Mouse (Mus musculus) midbrain, embryonic 16.5 days (tissue): ENCODE measurements around the gene Sertad3. TPM values are rescaled to one million over a fixed set of nuclear protein-coding genes. Genes with fewer than 3 reads are reported as not detected.

Source experiments
- ATAC-seq: fragments of 200-750 bp; cut with Nextera tagmentation; 2 replicates; pipeline ENCODE4 v1.8.0; 2017; ENCODE audit warnings: moderate TSS enrichment
- H3K27ac ChIP-seq: fragments of 300-500 bp; sonication (generic); 2 replicates; pipeline ENCODE4 v1.5.1; 2014; ENCODE audit warnings: mild to moderate bottlenecking, low read length, mixed read lengths
- H3K27me3 ChIP-seq: fragments of 300-500 bp; sonication (generic); 2 replicates; pipeline ENCODE4 v1.6.1; 2014; ENCODE audit warnings: low read depth, low read length, mixed read lengths; ENCODE audit not compliant: control insufficient read depth, insufficient read depth
- H3K36me3 ChIP-seq: fragments of 300-500 bp; sonication (generic); 2 replicates; pipeline ENCODE4 v1.6.1; 2014; ENCODE audit warnings: mild to moderate bottlenecking, low read length, moderate library complexity, mixed read lengths; ENCODE audit not compliant: control insufficient read depth, insufficient read depth
- H3K4me1 ChIP-seq: fragments of 300-500 bp; sonication (generic); 2 replicates; pipeline ENCODE4 v1.6.1; 2014; ENCODE audit warnings: mild to moderate bottlenecking, low read length, mixed read lengths; ENCODE audit not compliant: control insufficient read depth, insufficient read depth
- H3K4me2 ChIP-seq: fragments of 300-500 bp; sonication (generic); 2 replicates; pipeline ENCODE4 v1.6.1; 2014; ENCODE audit warnings: mild to moderate bottlenecking, low read length, mixed read lengths
- H3K4me3 ChIP-seq: fragments of 300-500 bp; sonication (generic); 2 replicates; pipeline ENCODE4 v1.5.1; 2014; ENCODE audit warnings: low read depth, mild to moderate bottlenecking, low read length, moderate library complexity, mixed read lengths
- H3K9ac ChIP-seq: fragments of 300-500 bp; sonication (generic); 2 replicates; pipeline ENCODE4 v1.6.1; 2014; ENCODE audit warnings: low read depth, low read length, mixed read lengths
- H3K9me3 ChIP-seq: fragments of 300-500 bp; sonication (generic); replicated peaks from 2 replicates; pipeline ENCODE4 v1.6.1; 2014; ENCODE audit warnings: mild to moderate bottlenecking, low read length, mixed read lengths; ENCODE audit not compliant: control insufficient read depth, poor library complexity, severe bottlenecking
- WGBS: fragments of 180-500 bp; shearing (Covaris S2); extraction: QIAGEN DNeasy Blood & Tissue Kit; methylation state at CpG from one replicate; pipeline ENCODE4 v1.1.7; 2014; 5-methylcytosine and 5-hydroxymethylcytosine counted together
- polyA plus RNA-seq: library from polyadenylated mRNA; unstranded; fragments of >200 nt; fragmentation: Nextera tagmentation; extraction: Ambion mirVana; gene quantifications from 2 replicates; pipeline ENCODE4 v1.2.1, GENCODE M21; 2015

Sertad3 gene
- polyA plus RNA-seq, 1 experiment from 2014 or later = 7.1 TPM

- WGBS = 88% methylated on average over 9 of the region's 9 CpGs
- H3K9me3 ChIP-seq = no peaks in the 10 kb centered on the region
These were observed 44.7 kb downstream of the Sertad3 start for GRCm38 (mm10) chr7:27518314-27518713.

GRCm38 (mm10) chr7:27520104-27520503 is 46.5 kb downstream of the Sertad3 start:
- Histone ChIP-seq H3K4me3 (no peak overlapping the region), H3K27ac (no peak overlapping the region), H3K4me2 (no peak overlapping the region), H3K36me3 (no peaks in the 10 kb centered on the region), H3K27me3 (no peaks in the 10 kb centered on the region), H3K9ac (no peak overlapping the region), H3K4me1 (no peaks in the 10 kb centered on the region), H3K9me3 (no peaks in the 10 kb centered on the region)
- no peak for ATAC-seq

More at GRCm38 (mm10) chr7:27518314-27518713, 44.7 kb downstream of the Sertad3 start:
- no peak for ATAC-seq
- H3K4me1 ChIP-seq = no peaks in the 10 kb centered on the region
- H3K27ac ChIP-seq = no peak overlapping the region
- no peaks in the 10 kb centered on the region for H3K36me3 ChIP-seq
- H3K27me3 ChIP-seq = no peaks in the 10 kb centered on the region
- no peak overlapping the region for H3K4me2 ChIP-seq
- H3K9ac ChIP-seq = no peak overlapping the region
- H3K4me3 ChIP-seq = no peak overlapping the region

- Histone ChIP-seq H3K27me3 (no peaks in the 10 kb centered on the region), H3K27ac (no peak overlapping the region), H3K9me3 (no peaks in the 10 kb centered on the region), H3K36me3 (no peaks in the 10 kb centered on the region), H3K4me1 (no peaks in the 10 kb centered on the region), H3K4me2 (no peak overlapping the region), H3K4me3 (no peak overlapping the region), H3K9ac (no peak overlapping the region)
- WGBS = 92% methylated on average over 1 of the region's 1 CpGs
- ATAC-seq = no peak
These were observed 47.0 kb downstream of the Sertad3 start for GRCm38 (mm10) chr7:27520599-27520998.

GRCm38 (mm10) chr7:27522967-27523366 is 49.4 kb downstream of the Sertad3 start, which contains the start of gene Hipk4:
TSS of gene Hipk4 (plus strand) at chr7:27523267.
- H3K9me3 ChIP-seq = no peaks in the 10 kb centered on the region
- no peaks in the 10 kb centered on the region for H3K4me1 ChIP-seq
- H3K36me3 ChIP-seq = no peaks in the 10 kb centered on the region
- WGBS = 63% methylated on average over 5 of the region's 5 CpGs
- H3K27ac ChIP-seq = no peak within 1 kb of the TSS
- H3K9ac ChIP-seq = no peak within 1 kb of the TSS
- ATAC-seq = no peak
- no peak within 1 kb of the TSS for H3K4me2 ChIP-seq
- no peaks in the 10 kb centered on the region for H3K27me3 ChIP-seq
- H3K4me3 ChIP-seq = no peak within 1 kb of the TSS

GRCm38 (mm10) chr7:27523805-27524204 is 50.2 kb downstream of the Sertad3 start:
- no peak overlapping the region for H3K9ac ChIP-seq
- no peaks in the 10 kb centered on the region for H3K9me3 ChIP-seq
- 94% methylated on average over 13 of the region's 13 CpGs for WGBS
- H3K4me2 ChIP-seq = no peak overlapping the region
- no peaks in the 10 kb centered on the region for H3K36me3 ChIP-seq
- H3K27me3 ChIP-seq = no peaks in the 10 kb centered on the region
- no peak for ATAC-seq
- H3K4me3 ChIP-seq = no peak overlapping the region
- no peaks in the 10 kb centered on the region for H3K4me1 ChIP-seq
- H3K27ac ChIP-seq = no peak overlapping the region

GRCm38 (mm10) chr7:27526039-27526827 is 52.7 kb downstream of the Sertad3 start:
- 27% methylated on average over 10 of the region's 10 CpGs for WGBS
- Histone ChIP-seq H3K4me3 (no peak overlapping the region), H3K9me3 (no peaks in the 10 kb centered on the region), H3K9ac (no peak overlapping the region), H3K4me2 (no peak overlapping the region), H3K27ac (no peak overlapping the region), H3K4me1 (no peaks in the 10 kb centered on the region), H3K27me3 (no peaks in the 10 kb centered on the region), H3K36me3 (peaks cover 8% of the 10 kb centered on the region)
- peak; percentile 71 for ATAC-seq

Other genes with a start within 250 kb of the Sertad3 start
- gene Itpkc, start 245.1 kb upstream of the Sertad3 start, polyA plus RNA-seq = 6.0 and 7.0 TPM in 2 replicates
- gene Coq8b, start 240.7 kb upstream of the Sertad3 start, polyA plus RNA-seq = 21.1 and 23.7 TPM in 2 replicates
- 51.2 and 53.6 TPM in 2 replicates for gene Numbl, start 215.3 kb upstream of the Sertad3 start, polyA plus RNA-seq
- gene Ltbp4, start 136.1 kb upstream of the Sertad3 start, polyA plus RNA-seq = 14.1 and 14.3 TPM in 2 replicates
- gene Shkbp1, start 117.7 kb upstream of the Sertad3 start, polyA plus RNA-seq = 47.4 and 55.1 TPM in 2 replicates
- not detected in 2 replicates for gene Gm20479, start 116.3 kb upstream of the Sertad3 start, polyA plus RNA-seq
- gene Sptbn4, start 26.1 kb upstream of the Sertad3 start, polyA plus RNA-seq = 3.1 and 4.4 TPM in 2 replicates
- 13.2 and 15.1 TPM in 2 replicates for gene Blvrb, start 25.8 kb upstream of the Sertad3 start, polyA plus RNA-seq
- gene Sertad1, start 13.1 kb downstream of the Sertad3 start, polyA plus RNA-seq = 7.0 and 9.2 TPM in 2 replicates
- gene Prx, start 25.6 kb downstream of the Sertad3 start, polyA plus RNA-seq = 1.5 TPM in 2 replicates
- gene Hipk4, start 49.5 kb downstream of the Sertad3 start, polyA plus RNA-seq = 0.86 and 0.88 TPM in 2 replicates
- gene Pld3, start 79.5 kb downstream of the Sertad3 start, polyA plus RNA-seq = 171 and 225 TPM in 2 replicates
- gene 2310022A10Rik, start 79.5 kb downstream of the Sertad3 start, polyA plus RNA-seq = 35.6 and 37.5 TPM in 2 replicates
- 49.9 and 57.0 TPM in 2 replicates for gene Akt2, start 117.8 kb downstream of the Sertad3 start, polyA plus RNA-seq
- gene Ttc9b, start 180.1 kb downstream of the Sertad3 start, polyA plus RNA-seq = 75.0 and 84.4 TPM in 2 replicates
- gene Map3k10, start 200.8 kb downstream of the Sertad3 start, polyA plus RNA-seq = 15.4 and 16.9 TPM in 2 replicates
- gene Zfp607b, start 215.6 kb downstream of the Sertad3 start, polyA plus RNA-seq = 16.7 and 19.1 TPM in 2 replicates